Mouse (Mus musculus) forebrain, embryonic 15.5 days (tissue): ENCODE measurements around the gene Mzf1. TPM values are rescaled to one million over a fixed set of nuclear protein-coding genes. Genes with fewer than 3 reads are reported as not detected.

Experiments used
- ATAC-seq: fragments of 200-750 bp; cut with Nextera tagmentation; replicated peaks from 2 replicates; pipeline ENCODE4 v1.8.0; 2017; ENCODE audit warnings: mild to moderate bottlenecking, moderate TSS enrichment, moderate library complexity
- H3K27ac ChIP-seq: fragments of 300-500 bp; sonication (generic); replicated peaks from 2 replicates; pipeline ENCODE4 v1.5.1; 2015; ENCODE audit warnings: mild to moderate bottlenecking, inconsistent platforms
- H3K27me3 ChIP-seq: fragments of 300-500 bp; sonication (generic); 2 replicates; pipeline ENCODE4 v1.6.1; 2015; ENCODE audit warnings: inconsistent platforms
- H3K36me3 ChIP-seq: fragments of 300-500 bp; sonication (generic); 2 replicates; pipeline ENCODE4 v1.6.1; 2015; ENCODE audit warnings: mild to moderate bottlenecking, inconsistent platforms
- H3K4me1 ChIP-seq: fragments of 300-500 bp; sonication (generic); 2 replicates; pipeline ENCODE4 v1.6.1; 2015; ENCODE audit warnings: inconsistent platforms
- H3K4me2 ChIP-seq: fragments of 300-500 bp; sonication (generic); replicated peaks from 2 replicates; pipeline ENCODE4 v1.6.1; 2015; ENCODE audit warnings: mild to moderate bottlenecking, inconsistent platforms
- H3K4me3 ChIP-seq: fragments of 300-500 bp; sonication (generic); 2 replicates; pipeline ENCODE4 v1.5.1; 2015; ENCODE audit warnings: mild to moderate bottlenecking, inconsistent platforms
- H3K9ac ChIP-seq: fragments of 300-500 bp; sonication (generic); replicated peaks from 2 replicates; pipeline ENCODE4 v1.6.1; 2015; ENCODE audit warnings: mild to moderate bottlenecking, inconsistent platforms
- H3K9me3 ChIP-seq: fragments of 300-500 bp; sonication (generic); 2 replicates; pipeline ENCODE4 v1.6.1; 2016; ENCODE audit warnings: inconsistent platforms
- WGBS: fragments of 180-500 bp; shearing (Covaris S2); methylation state at CpG from one replicate; pipeline ENCODE4 v1.1.7; 2015; ENCODE audit warnings: mixed read lengths; 5-methylcytosine and 5-hydroxymethylcytosine counted together
- polyA plus RNA-seq: library from polyadenylated mRNA; unstranded; fragments of >200 nt; fragmentation: Nextera tagmentation; extraction: Ambion mirVana; gene quantifications from 2 replicates; pipeline ENCODE4 v1.2.1, GENCODE M21; 2015

Mzf1 gene
- polyA plus RNA-seq, 1 experiment from 2014 or later = 8.7 TPM

DNA sequence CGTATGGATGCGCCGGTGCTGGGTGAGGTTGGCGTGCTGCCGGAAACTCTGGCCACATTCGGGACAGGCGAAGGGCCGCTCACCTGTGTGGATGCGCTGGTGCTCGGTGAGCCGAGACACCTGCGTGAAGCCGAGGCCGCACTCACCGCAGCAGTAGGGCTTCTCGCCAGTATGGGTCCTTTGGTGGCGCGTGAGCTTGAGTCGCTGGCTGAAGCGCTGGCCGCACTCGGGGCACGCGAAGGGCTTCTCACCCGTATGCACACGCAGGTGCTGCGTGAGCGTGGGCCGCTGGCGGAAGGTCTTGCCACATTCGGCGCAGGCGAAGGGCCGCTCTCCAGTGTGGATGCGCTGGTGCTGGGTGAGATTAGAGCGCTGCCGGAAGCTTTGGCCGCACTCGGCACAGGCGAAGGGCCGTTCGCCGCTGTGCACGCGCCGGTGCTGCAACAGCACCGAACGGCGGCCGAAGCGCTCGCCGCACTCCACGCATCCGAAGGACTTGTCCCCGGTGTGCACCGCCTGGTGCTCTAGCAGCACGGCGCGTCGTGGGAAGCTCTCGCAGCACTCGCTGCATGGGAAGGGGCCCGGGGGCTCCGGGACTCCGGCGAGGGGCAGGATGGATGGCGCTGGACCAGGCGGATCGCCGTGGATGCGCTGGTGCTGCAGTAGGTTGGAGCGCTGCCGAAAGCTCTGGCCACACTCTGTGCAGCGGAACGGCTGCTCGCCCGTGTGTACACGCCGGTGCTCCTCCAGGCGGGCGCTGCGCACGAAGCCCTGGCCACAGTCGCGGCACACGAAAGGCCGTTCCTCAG is 10.9 kb downstream of the Mzf1 start:
- 5% methylated on average over 88 of the region's 88 CpGs for WGBS

DNA sequence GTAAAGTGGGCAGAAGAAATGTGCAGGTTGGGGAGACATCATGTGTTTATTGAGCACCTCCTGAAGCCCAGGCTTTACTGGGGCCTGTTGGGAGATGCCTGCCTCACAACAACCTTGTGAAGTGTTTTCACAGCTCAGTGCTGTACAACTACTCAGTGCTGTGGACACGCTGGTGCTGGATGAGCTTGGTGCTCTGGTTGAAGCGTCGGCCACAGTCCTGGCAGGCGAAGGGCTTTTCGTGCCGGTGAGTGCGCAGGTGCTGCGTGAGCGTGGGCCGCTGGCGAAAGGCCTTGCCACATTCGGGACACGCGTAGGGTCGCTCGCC is 11.5 kb downstream of the Mzf1 start:
- Histone ChIP-seq H3K36me3 (no peaks in the 10 kb centered on the region), H3K4me1 (peaks cover 25% of the 10 kb centered on the region), H3K9ac (no peak overlapping the region), H3K9me3 (no peaks in the 10 kb centered on the region), H3K4me2 (peak overlapping the region; percentile 92), H3K27ac (no peak overlapping the region), H3K27me3 (peaks cover 37% of the 10 kb centered on the region), H3K4me3 (peak overlapping the region; percentile 49; the same call in 1 of the 2 replicates)
- 41% methylated on average over 16 of the region's 16 CpGs for WGBS
- ATAC-seq = no peak

More for the DNA sequence above, 10.9 kb downstream of the Mzf1 start:
- peak overlapping the region; percentile 49 for H3K4me3 ChIP-seq
- H3K4me1 ChIP-seq = peaks cover 22% of the 10 kb centered on the region
- peak overlapping the region; percentile 69 for H3K9ac ChIP-seq
- ATAC-seq = peak; percentile 53
- H3K4me2 ChIP-seq = peak overlapping the region; percentile 92
- peaks cover 37% of the 10 kb centered on the region for H3K27me3 ChIP-seq
- H3K9me3 ChIP-seq = no peaks in the 10 kb centered on the region
- H3K27ac ChIP-seq = no peak overlapping the region
- H3K36me3 ChIP-seq = no peaks in the 10 kb centered on the region

DNA sequence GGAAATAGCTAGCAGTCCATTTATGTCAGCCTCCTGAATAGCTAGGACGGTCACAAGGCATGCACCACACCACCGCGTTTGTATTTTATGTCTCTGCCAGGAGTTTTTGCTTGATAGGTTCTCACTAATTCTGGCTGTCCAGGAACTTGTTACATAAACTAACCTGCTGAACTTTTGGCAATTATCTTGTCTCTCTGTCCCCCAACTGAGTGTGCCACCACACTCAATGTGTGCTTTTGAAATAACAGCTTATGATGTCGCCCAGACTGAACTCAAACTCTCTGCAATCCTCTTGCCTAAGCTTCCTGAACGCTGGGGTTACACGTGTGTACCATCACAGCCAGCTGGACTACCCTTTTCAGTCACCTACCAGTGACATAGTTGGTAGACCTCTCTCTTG is 12.1 kb downstream of the Mzf1 start:
- H3K9me3 ChIP-seq = no peaks in the 10 kb centered on the region
- no peak overlapping the region for H3K4me3 ChIP-seq
- H3K9ac ChIP-seq = no peak overlapping the region
- peaks cover 37% of the 10 kb centered on the region for H3K27me3 ChIP-seq
- H3K4me2 ChIP-seq = no peak overlapping the region
- WGBS = 76% methylated on average over 6 of the region's 6 CpGs
- H3K27ac ChIP-seq = no peak overlapping the region
- peaks cover 25% of the 10 kb centered on the region for H3K4me1 ChIP-seq
- ATAC-seq = no peak
- no peaks in the 10 kb centered on the region for H3K36me3 ChIP-seq

DNA sequence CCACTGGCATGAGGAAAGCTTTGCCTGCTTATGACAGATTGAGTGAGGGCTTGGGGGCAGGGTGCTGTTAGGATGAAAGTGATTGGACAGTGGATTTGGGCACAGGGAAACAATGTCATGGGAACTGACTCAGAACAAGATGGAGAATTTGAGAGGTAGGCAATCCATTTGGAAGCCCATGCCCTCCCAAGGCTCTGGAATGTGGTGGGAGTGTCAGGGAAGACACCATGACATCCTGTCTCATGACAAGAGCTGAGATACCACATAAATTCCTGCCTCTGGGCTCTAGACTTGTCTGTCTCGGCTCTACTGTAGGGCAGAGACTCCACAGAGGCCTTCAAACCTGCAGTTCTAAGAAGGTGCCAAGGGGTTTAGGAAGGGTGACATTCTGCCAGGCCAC is 13.3 kb downstream of the Mzf1 start:
- H3K27me3 ChIP-seq = peaks cover 37% of the 10 kb centered on the region
- H3K27ac ChIP-seq = no peak overlapping the region
- no peak for ATAC-seq
- no peaks in the 10 kb centered on the region for H3K9me3 ChIP-seq
- H3K4me3 ChIP-seq = no peak overlapping the region
- no peak overlapping the region for H3K9ac ChIP-seq
- peaks cover 1% of the 10 kb centered on the region; the same call in 1 of the 2 replicates for H3K36me3 ChIP-seq
- WGBS = 76% methylated on average over 1 of the region's 1 CpGs
- H3K4me2 ChIP-seq = no peak overlapping the region
- peaks cover 34% of the 10 kb centered on the region for H3K4me1 ChIP-seq

DNA sequence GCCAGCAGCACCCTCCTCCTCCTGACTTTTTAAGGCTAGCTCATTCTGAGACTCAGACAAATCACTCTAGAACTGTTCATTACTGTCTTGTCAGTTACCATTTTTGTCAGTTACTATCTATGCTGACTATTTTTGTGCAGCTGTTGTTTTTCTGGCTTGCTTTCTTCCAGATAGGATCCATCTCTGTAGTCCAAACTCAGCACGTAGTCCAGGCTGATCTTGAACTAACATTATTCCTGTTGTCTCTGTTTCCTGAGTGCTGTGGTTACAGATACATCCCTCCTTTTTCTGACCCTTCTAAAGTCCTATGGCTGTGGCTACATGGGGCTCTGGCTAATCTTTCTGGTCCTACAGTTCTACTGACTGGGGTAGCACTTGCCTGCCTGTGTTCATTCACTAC is 15.4 kb downstream of the Mzf1 start:
- WGBS = 85% methylated on average over 1 of the region's 1 CpGs
- Histone ChIP-seq H3K9ac (peak overlapping the region; percentile 99), H3K27ac (peak overlapping the region; percentile 100; the same call in 1 of the 2 replicates), H3K27me3 (peaks cover 26% of the 10 kb centered on the region), H3K4me3 (peak overlapping the region; percentile 90; the same call in 1 of the 2 replicates), H3K36me3 (peaks cover 14% of the 10 kb centered on the region), H3K9me3 (no peaks in the 10 kb centered on the region), H3K4me2 (peak overlapping the region; percentile 78), H3K4me1 (peaks cover 45% of the 10 kb centered on the region)
- no peak for ATAC-seq

DNA sequence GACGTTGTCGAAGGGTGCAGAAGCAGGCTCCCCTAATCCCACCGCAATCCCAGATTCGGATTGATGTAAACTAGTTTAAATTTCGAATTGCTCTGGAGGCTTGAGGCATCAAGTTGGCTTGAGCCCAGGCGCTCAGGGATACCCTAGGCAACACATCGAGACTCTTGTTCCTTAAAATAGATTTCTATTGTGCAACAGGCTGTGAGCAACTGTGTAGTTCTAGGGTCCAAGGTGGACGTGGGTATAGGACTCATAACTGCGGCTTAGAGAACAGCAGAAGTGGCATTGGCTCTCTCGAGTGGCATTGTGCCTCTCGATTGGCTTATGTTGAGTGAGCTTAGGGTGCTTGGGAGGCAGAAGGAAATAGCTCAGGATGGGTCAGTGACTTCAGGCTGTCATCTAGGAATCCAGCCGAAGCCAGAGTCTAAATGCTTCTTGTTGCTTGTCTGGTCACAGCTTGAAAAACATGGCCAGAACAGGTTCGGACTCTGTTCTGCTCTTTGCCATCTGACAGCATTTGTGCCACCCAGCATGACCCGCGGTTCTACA is 15.9 kb downstream of the Mzf1 start:
- Histone ChIP-seq H3K9ac (peak overlapping the region; percentile 99), H3K27ac (peak overlapping the region; percentile 100), H3K9me3 (no peaks in the 10 kb centered on the region), H3K4me2 (peak overlapping the region; percentile 78), H3K27me3 (peaks cover 21% of the 10 kb centered on the region), H3K4me1 (peaks cover 45% of the 10 kb centered on the region), H3K4me3 (peak overlapping the region; percentile 90), H3K36me3 (peaks cover 14% of the 10 kb centered on the region)
- no peak for ATAC-seq
- WGBS = 23% methylated on average over 15 of the region's 15 CpGs

DNA sequence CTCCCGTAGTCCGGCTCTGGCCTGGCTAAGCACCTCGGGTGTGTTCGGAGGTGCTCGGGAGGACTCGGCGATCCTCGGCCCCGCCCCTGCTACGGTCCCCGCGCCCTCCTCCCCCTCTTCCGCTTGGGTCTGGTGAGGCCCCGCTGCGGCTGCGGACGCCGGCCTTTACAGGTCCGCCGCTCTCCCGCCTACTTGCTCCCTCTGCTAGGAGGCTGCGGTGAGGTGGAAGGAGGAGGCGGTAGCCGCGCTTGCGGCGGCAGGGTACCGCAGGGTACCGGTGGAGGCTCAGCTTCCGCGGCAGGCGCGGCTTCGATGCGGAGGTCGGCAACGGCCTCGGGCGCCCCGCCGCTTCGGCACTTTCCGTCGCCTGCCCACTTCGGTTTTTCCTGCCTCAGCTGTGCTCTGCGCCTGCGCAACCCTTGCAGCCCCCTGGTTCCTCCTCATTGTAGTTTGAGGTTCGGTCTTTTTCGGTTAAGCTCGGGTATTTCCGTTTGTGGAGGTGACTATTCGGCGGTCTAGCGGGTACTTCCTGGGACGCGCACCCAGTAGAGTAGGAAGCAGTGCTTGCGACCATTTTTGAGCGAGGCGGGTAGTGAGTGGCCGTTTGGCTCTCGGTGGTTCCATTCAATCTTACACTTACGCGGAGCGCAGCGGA is 16.5 kb downstream of the Mzf1 start, which contains the start of gene Ube2m:
TSS of gene Ube2m (minus strand) at position 375 of the 655 bp plus-strand sequence.
- Histone ChIP-seq H3K4me3 (peak within 1 kb of the TSS; percentile 90), H3K27me3 (peaks cover 15% of the 10 kb centered on the region), H3K4me1 (peaks cover 46% of the 10 kb centered on the region), H3K36me3 (peaks cover 18% of the 10 kb centered on the region), H3K9ac (peak within 1 kb of the TSS; percentile 99), H3K27ac (peak within 1 kb of the TSS; percentile 100), H3K9me3 (no peaks in the 10 kb centered on the region), H3K4me2 (peak within 1 kb of the TSS; percentile 78)
- peak; percentile 92 for ATAC-seq
- under 1% methylated on average over 63 of the region's 65 CpGs for WGBS

DNA sequence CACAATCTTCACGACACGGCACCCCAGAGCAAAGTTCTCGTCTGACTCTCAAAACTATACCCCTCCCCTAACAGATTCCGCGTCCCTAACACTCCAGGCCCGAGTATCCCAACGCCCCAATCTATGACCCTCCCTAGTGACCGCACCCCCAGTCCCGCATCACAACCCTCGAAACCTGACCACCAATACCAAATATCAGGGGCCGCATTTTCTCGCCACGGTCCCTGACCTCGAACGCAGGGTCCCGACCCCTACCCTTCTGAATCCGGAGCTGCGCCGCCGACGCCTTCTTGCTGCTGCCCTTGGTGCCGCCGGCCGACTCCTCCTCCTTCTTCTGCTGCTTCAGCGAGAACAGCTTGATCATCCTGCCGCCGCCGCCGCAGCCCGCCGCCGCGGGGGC is 17.2 kb downstream of the Mzf1 start:
- ATAC-seq = peak; percentile 1; the same call in 1 of the 2 replicates
- Histone ChIP-seq H3K27me3 (peaks cover 8% of the 10 kb centered on the region), H3K4me1 (peaks cover 50% of the 10 kb centered on the region), H3K4me2 (peak overlapping the region; percentile 78), H3K36me3 (peaks cover 25% of the 10 kb centered on the region), H3K9ac (peak overlapping the region; percentile 99), H3K27ac (peak overlapping the region; percentile 100), H3K9me3 (no peaks in the 10 kb centered on the region), H3K4me3 (peak overlapping the region; percentile 90)
- WGBS = under 1% methylated on average over 32 of the region's 33 CpGs

DNA sequence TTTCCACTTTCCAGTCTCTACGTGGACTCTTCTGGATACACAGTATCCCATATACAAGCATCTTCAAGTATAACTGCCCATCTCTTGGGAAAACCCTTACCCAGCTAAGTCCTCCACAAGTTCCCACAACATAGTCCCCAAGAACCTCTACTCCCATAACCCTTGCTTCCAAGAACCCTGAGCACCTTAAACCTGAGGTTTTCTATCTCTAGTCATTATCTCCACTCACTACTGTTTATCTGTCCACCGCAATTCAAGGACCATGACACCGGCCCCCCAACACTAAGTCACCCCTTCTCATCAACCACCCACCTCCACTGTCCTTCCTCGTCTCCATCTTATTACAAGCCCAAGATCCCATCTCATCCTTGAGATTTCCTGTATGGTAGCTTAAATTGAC is 17.8 kb downstream of the Mzf1 start:
- Histone ChIP-seq H3K4me1 (peaks cover 50% of the 10 kb centered on the region), H3K4me2 (peak overlapping the region; percentile 78), H3K27me3 (peaks cover 4% of the 10 kb centered on the region; the same call in 1 of the 2 replicates), H3K9ac (peak overlapping the region; percentile 99), H3K4me3 (peak overlapping the region; percentile 90), H3K27ac (peak overlapping the region; percentile 100), H3K36me3 (peaks cover 31% of the 10 kb centered on the region), H3K9me3 (no peaks in the 10 kb centered on the region)
- no peak for ATAC-seq
- 49% methylated on average over 4 of the region's 4 CpGs for WGBS

DNA sequence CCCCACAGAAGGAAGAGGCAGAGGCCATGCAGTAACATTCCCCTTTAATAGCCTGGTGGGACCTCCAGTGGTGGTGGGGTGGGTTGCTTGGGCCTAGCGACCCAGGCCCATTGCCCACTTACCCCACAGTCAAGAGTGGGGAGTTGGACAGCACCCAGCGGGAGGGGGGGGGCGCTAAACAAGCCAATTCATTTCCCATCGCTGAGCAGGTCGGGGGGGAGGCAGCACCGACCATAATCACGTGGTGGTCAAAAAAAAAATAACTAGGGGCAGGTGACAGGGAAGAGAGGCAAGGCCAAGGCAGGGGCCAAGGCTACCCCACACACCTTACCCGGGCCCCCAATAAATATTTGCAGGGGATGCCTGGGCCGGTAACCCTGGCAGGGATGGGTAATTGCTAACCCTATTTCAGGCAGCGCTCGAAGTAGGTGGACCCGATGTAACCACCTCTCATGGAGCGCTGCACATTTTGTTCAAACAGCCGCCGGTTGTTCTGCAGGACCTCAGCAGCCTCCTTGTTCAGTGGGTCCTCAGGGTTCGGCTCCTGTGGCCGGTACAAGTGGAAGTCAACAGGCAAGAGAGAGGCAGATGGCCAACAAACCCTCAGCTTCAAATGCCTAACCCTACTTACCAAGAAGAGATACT is 19.2 kb downstream of the Mzf1 start:
- Histone ChIP-seq H3K4me3 (0 out of 2 replicates have a peak overlapping the region, but pooled peaks have one; percentile 56), H3K4me2 (0 out of 2 replicates have a peak overlapping the region, but pooled peaks have one; percentile 78), H3K27ac (peak overlapping the region; percentile 92), H3K9me3 (no peaks in the 10 kb centered on the region), H3K36me3 (peaks cover 45% of the 10 kb centered on the region), H3K4me1 (peaks cover 50% of the 10 kb centered on the region), H3K27me3 (no peaks in the 10 kb centered on the region), H3K9ac (no peak overlapping the region)
- no peak for ATAC-seq
- 81% methylated on average over 17 of the region's 17 CpGs for WGBS

DNA sequence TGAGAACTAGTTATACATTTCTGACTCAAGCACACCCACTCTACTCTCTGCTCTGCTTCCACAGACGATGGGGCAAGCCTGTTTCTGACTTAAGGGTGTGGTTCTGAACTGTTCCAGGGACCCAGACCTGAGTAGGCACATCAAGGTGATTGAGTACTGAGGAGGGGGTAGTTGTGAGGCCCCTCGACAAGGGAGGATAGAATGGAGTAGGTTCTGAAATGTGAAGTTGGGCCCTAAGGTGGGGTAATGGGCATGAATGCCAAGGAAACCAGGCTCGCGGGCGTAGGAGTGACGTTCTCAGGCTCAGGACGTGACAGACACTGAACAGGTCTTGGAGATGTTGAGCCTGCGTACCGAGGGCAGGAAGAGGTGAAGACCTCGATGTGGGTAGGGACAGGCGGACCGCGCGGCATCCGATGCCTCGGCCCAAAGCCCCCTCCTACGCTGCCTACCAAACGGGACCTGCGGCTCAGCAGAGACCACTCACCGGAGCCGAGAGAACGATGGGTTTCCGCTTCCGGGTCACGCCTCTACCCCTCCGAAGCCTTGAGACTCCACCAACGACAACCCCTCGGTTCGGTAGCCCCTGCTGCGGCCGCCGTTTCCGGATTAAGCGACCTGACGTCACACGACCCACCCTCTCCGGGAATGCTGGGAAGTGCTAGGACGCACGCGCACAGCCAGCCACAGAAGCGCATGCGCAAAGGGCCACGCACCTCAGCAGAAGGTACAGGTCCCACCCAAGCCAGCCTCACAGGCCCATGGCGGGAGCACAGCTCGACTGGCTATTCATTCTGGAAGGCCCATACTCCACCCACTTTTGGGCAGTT is 20.2 kb downstream of the Mzf1 start, which contains the start of gene Chmp2a:
TSS of gene Chmp2a (minus strand) at position 660 of the 830 bp plus-strand sequence.
- Histone ChIP-seq H3K27ac (peak within 1 kb of the TSS; percentile 92), H3K36me3 (peaks cover 55% of the 10 kb centered on the region), H3K4me1 (peaks cover 50% of the 10 kb centered on the region), H3K4me2 (peak within 1 kb of the TSS; percentile 78), H3K27me3 (no peaks in the 10 kb centered on the region), H3K9me3 (no peaks in the 10 kb centered on the region), H3K4me3 (peak within 1 kb of the TSS; percentile 56), H3K9ac (peak within 1 kb of the TSS; percentile 68)
- peak; percentile 81 for ATAC-seq
- under 1% methylated on average over 45 of the region's 45 CpGs for WGBS
